Mouse (Mus musculus) gastrocnemius, postnatal 10 days (tissue): Measurements from ENCODE around the gene Klrb1b. TPM values are rescaled to one million over a fixed set of nuclear protein-coding genes. Genes with fewer than 3 reads are reported as not detected.
"Not testable (repeated sequence)": the region's sequence is repeated elsewhere in the genome, so short reads cannot be mapped to it uniquely, and the experiment has no call there.

Experiments used
- DNase-seq: peaks from one replicate; pipeline ENCODE4 v3.0.0; 2021; ENCODE audit warnings: mixed read lengths
- total RNA-seq, 2 experiments: library from RNA; stranded (reverse); gene quantifications; 2 replicates each; pipeline ENCODE4 v1.2.3; 2021

Klrb1b gene
- total RNA-seq, 2 experiments from 2014 or later = not detected

DNA sequence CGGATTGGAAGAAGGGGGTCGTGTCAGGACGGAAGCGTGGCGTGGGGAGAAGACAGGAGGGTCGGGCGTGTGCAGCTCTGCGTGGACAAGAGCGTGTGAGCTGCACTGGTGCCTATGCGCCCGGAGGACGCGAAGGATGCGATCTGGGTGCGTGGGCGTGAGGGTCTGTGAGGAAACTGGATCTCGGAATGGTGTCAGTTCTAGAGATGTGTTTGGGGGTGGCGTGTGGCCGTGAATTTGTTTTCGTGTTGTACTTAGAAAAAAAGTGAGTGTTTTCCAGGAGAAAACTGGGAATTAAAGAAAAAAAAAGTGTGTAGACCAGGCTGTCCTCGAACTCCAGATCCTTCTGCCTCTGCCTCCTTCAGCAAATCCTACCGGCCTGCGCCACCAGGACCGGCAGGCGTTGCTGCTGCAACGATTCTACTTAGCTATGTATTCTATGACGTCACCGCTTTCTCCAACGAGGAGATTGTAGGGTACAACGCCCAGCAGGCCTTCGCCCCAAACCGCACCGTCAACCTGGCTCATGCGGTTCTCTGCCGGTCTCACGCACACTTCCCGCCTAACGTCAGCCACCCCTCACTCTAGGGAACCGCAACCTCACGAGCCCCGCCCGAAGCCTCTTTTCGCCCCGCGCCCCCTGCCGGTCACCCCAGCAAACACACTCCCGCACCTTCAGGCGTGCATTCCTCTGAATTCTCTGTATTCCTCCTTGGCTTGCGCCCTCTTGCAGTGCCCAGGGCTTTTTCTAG is 26.8 kb downstream of the Klrb1b start:
- DNase-seq = peak; percentile 74

DNA sequence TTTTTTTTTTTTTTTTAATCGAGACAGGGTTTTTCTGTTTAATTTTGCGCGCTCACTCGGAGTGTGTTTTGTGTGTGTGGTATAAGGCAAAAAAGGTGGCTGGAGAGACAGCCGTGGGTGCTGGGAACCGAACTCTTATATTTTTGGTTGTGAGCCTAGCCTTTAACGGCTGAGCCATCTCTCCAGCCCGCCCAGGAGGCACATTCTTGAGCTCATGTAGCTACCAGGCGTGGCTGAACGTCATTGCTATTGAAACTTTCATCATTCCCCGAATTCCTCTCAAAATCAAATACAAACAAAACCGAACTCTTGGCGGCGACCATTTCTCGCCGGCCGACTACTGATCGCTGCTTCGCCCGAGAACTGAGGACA is 27.4 kb downstream of the Klrb1b start:
- peak; percentile 64 for DNase-seq

- DNase-seq = peak; percentile 10
Measured at GRCm38 (mm10) chr6:128797936-128798771, 28.0 kb downstream of the Klrb1b start.

GRCm38 (mm10) chr6:128797185-128797905 is 28.8 kb downstream of the Klrb1b start:
- DNase-seq = no peak

DNA sequence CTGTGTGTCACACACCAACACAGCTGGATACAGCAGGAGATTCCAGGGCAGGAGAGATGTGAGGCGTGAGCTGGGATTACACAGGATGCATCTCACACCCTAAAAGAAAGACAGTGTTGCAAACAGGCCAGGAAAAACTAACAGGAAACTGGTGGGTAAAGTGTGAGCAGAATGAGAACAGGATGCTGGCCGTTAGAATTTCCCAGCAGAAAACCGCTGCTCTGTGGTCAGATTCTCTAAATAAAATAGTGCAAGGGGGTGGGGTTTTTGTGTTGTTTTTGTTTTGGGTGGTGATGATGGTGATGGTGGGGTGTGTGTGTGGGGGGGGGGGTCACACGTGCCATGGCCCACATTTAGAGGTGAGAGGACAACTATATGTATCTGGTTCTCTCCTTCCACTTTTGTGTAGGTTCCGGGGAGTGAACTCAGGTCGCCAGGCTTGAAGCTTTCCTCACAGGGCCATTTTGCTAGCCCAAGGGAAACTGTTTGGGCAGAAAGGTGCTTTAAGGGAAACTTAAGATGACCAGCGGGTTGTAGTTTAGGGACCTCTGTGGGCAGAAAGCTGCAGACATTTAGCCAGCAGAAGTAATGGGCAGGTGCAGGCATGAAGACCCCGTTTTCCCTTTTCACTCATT is 29.7 kb downstream of the Klrb1b start:
- DNase-seq = no peak

- DNase-seq = no peak
Measured at GRCm38 (mm10) chr6:128793734-128794133, 32.4 kb downstream of the Klrb1b start.

- DNase-seq = not testable (repeated sequence)
Measured at GRCm38 (mm10) chr6:128790491-128790994, 35.6 kb downstream of the Klrb1b start.

DNA sequence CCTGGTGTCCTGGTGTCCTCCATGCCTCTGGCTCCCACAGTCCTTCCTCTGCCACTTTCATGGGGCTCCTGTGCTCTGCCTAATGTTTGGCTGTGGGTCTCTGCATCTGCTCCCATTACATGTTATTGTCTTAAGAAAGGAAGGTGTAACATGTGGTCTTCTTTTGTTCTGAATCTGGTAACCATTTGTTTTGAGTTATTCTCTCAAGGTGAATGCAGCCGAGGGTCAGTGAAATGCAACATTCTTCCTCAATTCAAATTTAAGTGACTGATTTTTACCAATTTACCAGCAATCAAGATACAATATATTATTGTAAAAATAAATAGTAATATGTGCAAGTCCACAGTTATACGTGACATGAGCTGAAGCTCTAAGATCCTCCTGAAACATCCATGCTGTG is 37.0 kb downstream of the Klrb1b start, which contains the start of gene Klrb1c:
TSS of gene Klrb1c (minus strand) at position 101 of the 400 bp plus-strand sequence.
- no peak for DNase-seq

- DNase-seq = no peak
Measured at GRCm38 (mm10) chr6:128788517-128788916, 37.6 kb downstream of the Klrb1b start.

DNA sequence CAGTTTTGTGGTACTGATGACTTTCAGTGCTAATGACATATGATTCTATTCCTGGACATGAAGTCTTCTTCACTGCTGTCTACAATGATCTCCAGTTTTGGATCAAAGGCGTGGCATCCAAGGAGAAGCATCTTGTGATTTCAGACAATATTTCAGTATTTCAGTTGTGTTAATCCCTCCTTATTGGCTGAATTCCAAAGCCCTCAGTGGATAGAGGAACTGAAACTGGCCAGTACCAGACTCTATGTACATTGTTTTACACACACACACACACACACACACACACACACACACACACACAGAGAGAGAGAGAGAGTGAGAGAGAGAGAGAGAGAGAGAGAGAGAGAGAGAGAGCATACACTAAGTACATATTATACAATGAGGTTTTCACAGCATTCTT is 39.7 kb downstream of the Klrb1b start:
- DNase-seq = not testable (repeated sequence)

GRCm38 (mm10) chr6:128769481-128770253 is 56.5 kb downstream of the Klrb1b start:
- no peak for DNase-seq

DNA sequence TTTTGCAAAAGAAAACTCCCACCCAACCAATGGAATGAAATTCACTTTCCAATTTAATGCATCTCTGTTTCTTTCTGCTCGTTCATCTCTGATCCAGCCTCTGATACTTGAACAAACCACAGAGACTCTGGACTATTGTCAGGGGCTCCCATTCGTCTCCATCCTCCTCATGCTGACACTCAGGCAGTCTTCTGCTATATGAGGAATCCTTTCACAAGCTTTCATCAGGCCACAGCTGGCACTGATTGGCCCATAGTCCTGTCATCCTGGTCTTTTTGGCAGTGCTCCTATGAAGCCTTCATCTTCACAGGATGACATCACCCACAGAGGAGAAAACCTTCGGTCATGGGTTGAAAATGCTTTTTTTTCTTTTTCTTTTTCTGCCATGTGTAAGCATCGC is 58.1 kb downstream of the Klrb1b start:
- DNase-seq = no peak

GRCm38 (mm10) chr6:128766486-128767254 is 59.5 kb downstream of the Klrb1b start:
- DNase-seq = peak; percentile 23

DNA sequence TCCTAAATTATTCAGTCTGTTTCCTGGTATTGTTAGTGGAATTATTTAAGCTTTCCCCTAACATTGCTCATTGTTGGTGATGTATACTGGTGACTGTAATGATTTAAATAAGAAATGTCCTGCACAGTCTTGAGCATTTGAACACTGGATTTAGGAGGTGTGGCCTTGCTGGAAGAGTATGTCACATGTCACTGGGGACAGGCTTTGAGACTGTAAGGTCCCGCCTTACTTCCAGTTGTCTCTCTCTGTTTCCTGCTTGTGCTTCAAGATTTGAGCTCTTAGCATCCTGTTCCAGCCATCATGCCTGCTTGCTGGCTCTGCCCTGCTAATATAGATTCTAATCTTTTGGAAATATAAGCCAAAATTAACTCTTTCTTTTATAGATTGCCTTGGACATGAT is 60.9 kb downstream of the Klrb1b start:
- no peak for DNase-seq

DNA sequence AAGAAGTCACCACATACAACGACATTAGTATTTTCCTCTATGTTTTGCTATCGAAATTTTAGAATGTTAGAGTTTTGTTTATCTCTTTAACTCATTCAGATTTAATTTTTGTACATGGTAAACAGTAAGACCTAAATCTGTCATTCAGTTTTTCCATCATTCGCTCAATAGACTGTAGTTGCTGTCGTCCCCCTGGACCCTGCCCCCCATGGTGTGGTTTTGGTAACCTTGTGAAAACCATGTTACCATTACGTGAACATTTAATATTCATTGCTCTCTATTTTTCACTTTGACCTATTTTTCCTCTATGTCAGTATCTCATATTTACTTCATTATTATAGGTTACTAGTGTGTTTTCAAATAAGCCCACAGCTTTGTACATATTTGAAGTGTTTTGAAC is 61.5 kb downstream of the Klrb1b start:
- DNase-seq = no peak

DNA sequence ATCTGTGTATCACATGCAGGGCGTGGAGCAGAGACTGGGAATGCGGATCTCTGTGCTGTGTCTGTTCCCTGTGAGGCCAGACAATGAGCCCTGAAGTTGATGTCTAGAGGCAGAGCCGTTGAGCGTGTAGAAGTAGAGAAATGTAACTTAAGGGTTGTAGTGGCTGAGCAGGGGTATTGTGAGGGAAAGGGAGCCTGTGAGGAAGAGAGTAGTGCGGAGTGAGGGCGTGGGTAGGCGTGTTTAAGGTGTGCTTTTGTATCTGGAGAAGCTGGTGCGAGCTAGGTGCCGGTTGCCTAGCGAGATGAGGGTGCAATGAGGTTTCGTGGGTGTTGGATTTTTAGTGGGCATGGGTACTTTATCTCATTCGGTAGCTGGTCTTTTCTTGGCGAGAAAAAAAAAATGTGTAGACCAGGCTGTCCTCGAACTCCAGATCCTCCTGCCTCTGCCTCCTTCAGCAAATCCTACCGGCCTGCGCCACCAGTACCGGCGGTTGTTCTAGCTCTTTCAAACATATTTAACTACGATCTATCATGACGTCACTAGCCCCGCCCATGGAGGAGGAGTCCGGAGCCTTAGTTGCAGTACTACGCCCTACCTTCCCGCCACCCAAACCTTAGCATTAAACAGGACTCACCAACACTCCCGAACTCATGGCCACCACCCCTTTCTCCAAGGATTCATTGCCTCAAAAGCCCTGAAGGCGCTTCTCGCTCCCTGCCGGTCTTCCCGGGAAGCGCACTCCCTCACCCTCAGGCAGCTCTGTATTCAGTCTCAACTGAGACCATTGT is 62.2 kb downstream of the Klrb1b start:
- peak; percentile 78 for DNase-seq
